Mouse (Mus musculus): Measurements from ENCODE around the gene Prkch. TPM values are rescaled to one million over a fixed set of nuclear protein-coding genes. Genes with fewer than 3 reads are reported as not detected.

Prkch gene
- polyA plus RNA-seq, 1 experiment from 2014 or later, result 9.2 TPM

- 94% methylated on average over 2 of the region's 2 CpGs for WGBS
- no peak overlapping the region for H3K9ac ChIP-seq (replicated peaks)
These were observed 135.9 kb downstream of the Prkch start for GRCm38 (mm10) chr12:73720466-73720865.

DNA sequence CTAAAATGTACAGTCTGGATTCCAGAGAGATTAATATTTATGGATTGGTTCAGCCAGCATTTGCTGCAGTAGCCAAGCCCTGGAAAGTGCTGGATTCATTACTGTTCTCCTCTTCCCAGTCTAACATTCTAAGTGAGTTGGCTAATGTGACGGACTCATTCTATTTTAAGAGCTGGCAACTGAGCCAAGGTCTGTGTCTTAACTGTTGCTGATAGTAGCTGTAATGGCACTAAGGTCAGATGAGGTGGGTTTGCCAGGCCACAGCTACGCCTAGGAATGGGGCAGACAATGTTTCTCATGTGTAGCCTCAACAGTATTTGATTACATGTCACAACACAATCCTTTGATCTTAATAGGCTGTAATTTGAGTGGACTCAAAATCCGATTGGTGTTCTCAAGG, 137.5 kb downstream of the Prkch start:
- no peak overlapping the region for H3K27ac ChIP-seq (replicated peaks)
- no peak overlapping the region for H3K4me2 ChIP-seq
- no peaks in the 10 kb centered on the region for H3K36me3 ChIP-seq
- H3K27me3 ChIP-seq (replicated peaks), result peaks cover 52% of the 10 kb centered on the region
- H3K4me1 ChIP-seq, result no peaks in the 10 kb centered on the region
- WGBS, result 87% methylated on average over 3 of the region's 3 CpGs
- H3K9me3 ChIP-seq (replicated peaks), result peaks cover 11% of the 10 kb centered on the region; the same call in 1 of the 2 replicates
- no peak for ATAC-seq (ENCODE audit: low FRiP score)
- no peak overlapping the region for H3K9ac ChIP-seq (replicated peaks)
- no peak overlapping the region for H3K4me3 ChIP-seq (replicated peaks)

More at GRCm38 (mm10) chr12:73720466-73720865, 135.9 kb downstream of the Prkch start:
- Histone ChIP-seq H3K4me2 (no peak overlapping the region), H3K27me3 (replicated peaks) (peaks cover 36% of the 10 kb centered on the region), H3K4me1 (peaks cover 10% of the 10 kb centered on the region), H3K9me3 (replicated peaks) (peaks cover 11% of the 10 kb centered on the region; the same call in 1 of the 2 replicates), H3K4me3 (replicated peaks) (no peak overlapping the region), H3K27ac (replicated peaks) (no peak overlapping the region), H3K36me3 (no peaks in the 10 kb centered on the region)
- no peak for ATAC-seq (ENCODE audit: low FRiP score)

- 67% methylated on average over 4 of the region's 4 CpGs for WGBS
- H3K27ac ChIP-seq (replicated peaks), result no peak overlapping the region
- H3K4me2 ChIP-seq, result no peak overlapping the region
- H3K27me3 ChIP-seq (replicated peaks), result peaks cover 62% of the 10 kb centered on the region
- no peak overlapping the region for H3K9ac ChIP-seq (replicated peaks)
- peaks cover 11% of the 10 kb centered on the region; the same call in 1 of the 2 replicates for H3K9me3 ChIP-seq (replicated peaks)
- H3K4me3 ChIP-seq (replicated peaks), result no peak overlapping the region
- no peaks in the 10 kb centered on the region for H3K4me1 ChIP-seq
- no peak for ATAC-seq (ENCODE audit: low FRiP score)
- H3K36me3 ChIP-seq, result no peaks in the 10 kb centered on the region
These were observed 138.5 kb downstream of the Prkch start for GRCm38 (mm10) chr12:73723067-73723466.

GRCm38 (mm10) chr12:73723887-73724286, 139.3 kb downstream of the Prkch start:
- H3K4me3 ChIP-seq (replicated peaks), result no peak overlapping the region
- 94% methylated on average over 10 of the region's 10 CpGs for WGBS
- H3K27ac ChIP-seq (replicated peaks), result no peak overlapping the region
- H3K9ac ChIP-seq (replicated peaks), result no peak overlapping the region
- no peak overlapping the region for H3K4me2 ChIP-seq
- ATAC-seq (ENCODE audit: low FRiP score), result no peak
- H3K9me3 ChIP-seq (replicated peaks), result peaks cover 11% of the 10 kb centered on the region; the same call in 1 of the 2 replicates
- H3K36me3 ChIP-seq, result no peaks in the 10 kb centered on the region
- no peaks in the 10 kb centered on the region for H3K4me1 ChIP-seq
- H3K27me3 ChIP-seq (replicated peaks), result peaks cover 70% of the 10 kb centered on the region

DNA sequence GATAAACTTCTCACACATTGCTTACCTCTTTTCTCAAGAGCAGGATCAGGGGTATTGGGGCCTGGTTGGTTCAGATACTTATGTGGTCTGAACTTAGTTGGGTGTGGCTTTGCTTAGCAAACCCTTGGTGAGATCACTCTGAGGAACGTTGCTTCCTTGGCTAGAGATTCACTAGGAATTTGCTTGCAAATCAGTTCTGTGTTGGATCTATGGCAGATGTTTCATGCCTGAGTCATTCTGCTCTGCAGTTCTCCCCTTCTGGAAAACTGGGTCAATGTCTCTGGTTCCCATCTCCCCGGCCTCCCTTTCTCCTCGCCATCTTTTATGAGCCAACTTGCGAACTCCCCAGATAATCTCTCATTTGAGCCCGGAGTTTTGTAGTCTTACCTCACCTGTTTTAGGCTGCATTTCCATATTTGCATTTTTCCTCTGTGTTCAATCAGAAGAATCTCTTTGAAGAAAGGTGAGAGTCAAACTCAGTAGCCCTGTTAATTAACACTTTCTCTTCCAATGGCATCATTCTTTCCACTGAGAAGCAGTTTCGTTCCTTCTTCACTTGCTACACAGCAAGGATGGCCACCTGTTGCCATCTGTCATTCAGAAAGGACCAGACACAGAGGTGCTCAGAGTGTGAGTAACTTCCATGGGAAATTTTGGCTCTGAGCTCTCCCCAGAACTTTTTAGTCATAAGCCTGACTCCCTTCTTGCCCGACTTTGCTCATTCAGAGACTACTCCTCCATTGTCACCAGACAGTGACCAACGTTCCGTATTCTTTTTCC, 141.4 kb downstream of the Prkch start:
- H3K9ac ChIP-seq (replicated peaks), result no peak overlapping the region
- 92% methylated on average over 9 of the region's 9 CpGs for WGBS
- H3K9me3 ChIP-seq (replicated peaks), result peaks cover 11% of the 10 kb centered on the region; the same call in 1 of the 2 replicates
- H3K4me1 ChIP-seq, result no peaks in the 10 kb centered on the region
- H3K36me3 ChIP-seq, result no peaks in the 10 kb centered on the region
- H3K4me2 ChIP-seq, result no peak overlapping the region
- no peak overlapping the region for H3K27ac ChIP-seq (replicated peaks)
- no peak for ATAC-seq (ENCODE audit: low FRiP score)
- no peak overlapping the region for H3K4me3 ChIP-seq (replicated peaks)
- H3K27me3 ChIP-seq (replicated peaks), result peaks cover 69% of the 10 kb centered on the region

- ATAC-seq (ENCODE audit: low FRiP score), result no peak
- Histone ChIP-seq H3K27me3 (replicated peaks) (peaks cover 67% of the 10 kb centered on the region), H3K36me3 (no peaks in the 10 kb centered on the region), H3K9ac (replicated peaks) (no peak overlapping the region), H3K4me1 (peaks cover 9% of the 10 kb centered on the region), H3K4me2 (no peak overlapping the region), H3K4me3 (replicated peaks) (no peak overlapping the region), H3K9me3 (replicated peaks) (peaks cover 11% of the 10 kb centered on the region; the same call in 1 of the 2 replicates), H3K27ac (replicated peaks) (no peak overlapping the region)
- 93% methylated on average over 1 of the region's 1 CpGs for WGBS
These were observed 142.4 kb downstream of the Prkch start for GRCm38 (mm10) chr12:73727046-73727445.

DNA sequence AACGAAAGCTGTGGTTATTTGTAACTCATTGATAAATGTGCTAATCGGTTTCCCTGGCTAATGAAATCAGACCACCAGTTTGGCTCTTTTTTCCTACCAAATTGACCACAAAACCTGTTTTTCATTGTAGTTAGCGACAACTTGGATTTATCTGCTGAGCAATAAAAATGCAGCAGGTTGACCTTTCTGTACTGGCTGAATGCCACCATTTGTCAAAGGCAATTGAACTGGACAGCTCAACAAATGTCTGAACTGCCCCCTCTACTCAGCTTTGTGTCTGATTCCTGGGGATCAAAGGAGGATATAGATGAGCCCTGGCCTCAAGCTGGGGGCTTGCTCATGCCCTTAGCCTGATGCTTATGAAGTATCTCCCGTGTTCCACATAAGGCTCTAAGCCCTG, 146.0 kb downstream of the Prkch start:
- Histone ChIP-seq H3K4me1 (peaks cover 15% of the 10 kb centered on the region), H3K27me3 (replicated peaks) (peaks cover 71% of the 10 kb centered on the region)

DNA sequence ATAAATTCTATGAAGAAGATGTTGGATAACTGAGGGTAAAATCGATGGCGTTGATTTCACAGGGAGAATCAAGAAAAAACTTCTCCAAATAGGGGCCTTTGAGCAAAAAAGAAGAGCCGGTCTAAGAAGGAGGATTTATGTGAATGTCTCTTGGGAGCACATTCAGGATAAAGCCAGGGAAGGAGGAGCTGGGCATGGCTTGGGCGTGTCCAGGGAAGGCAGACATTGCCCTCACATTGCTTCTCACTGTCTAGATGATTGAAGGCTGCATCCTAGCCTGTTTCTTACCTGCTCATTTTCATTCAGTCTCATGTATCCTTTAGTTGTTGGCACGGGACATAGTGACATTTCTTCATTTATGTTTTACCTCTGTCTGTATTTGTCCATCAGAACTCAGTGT, 146.5 kb downstream of the Prkch start:
- WGBS, result 49% methylated on average over 5 of the region's 5 CpGs
- no peaks in the 10 kb centered on the region for H3K36me3 ChIP-seq
- peaks cover 15% of the 10 kb centered on the region for H3K4me1 ChIP-seq
- peaks cover 71% of the 10 kb centered on the region for H3K27me3 ChIP-seq (replicated peaks)
- no peak for ATAC-seq (ENCODE audit: low FRiP score)
- no peak overlapping the region for H3K4me2 ChIP-seq
- H3K4me3 ChIP-seq (replicated peaks), result no peak overlapping the region
- no peak overlapping the region for H3K27ac ChIP-seq (replicated peaks)
- H3K9me3 ChIP-seq (replicated peaks), result no peaks in the 10 kb centered on the region
- H3K9ac ChIP-seq (replicated peaks), result no peak overlapping the region

More for the DNA sequence above, 146.0 kb downstream of the Prkch start:
- H3K4me2 ChIP-seq, result no peak overlapping the region
- H3K9me3 ChIP-seq (replicated peaks), result no peaks in the 10 kb centered on the region
- H3K27ac ChIP-seq (replicated peaks), result no peak overlapping the region
- no peak overlapping the region for H3K9ac ChIP-seq (replicated peaks)
- 12% methylated on average over 4 of the region's 4 CpGs for WGBS
- H3K36me3 ChIP-seq, result no peaks in the 10 kb centered on the region
- H3K4me3 ChIP-seq (replicated peaks), result no peak overlapping the region
- no peak for ATAC-seq (ENCODE audit: low FRiP score)

GRCm38 (mm10) chr12:73731848-73732540, 147.4 kb downstream of the Prkch start:
- peaks cover 71% of the 10 kb centered on the region for H3K27me3 ChIP-seq (replicated peaks)
- H3K4me3 ChIP-seq (replicated peaks), result no peak overlapping the region
- no peaks in the 10 kb centered on the region for H3K9me3 ChIP-seq (replicated peaks)
- H3K4me1 ChIP-seq, result peaks cover 15% of the 10 kb centered on the region
- H3K36me3 ChIP-seq, result no peaks in the 10 kb centered on the region
- H3K27ac ChIP-seq (replicated peaks), result peak overlapping the region; percentile 33; the same call in 1 of the 2 replicates
- no peak overlapping the region for H3K9ac ChIP-seq (replicated peaks)
- WGBS, result 52% methylated on average over 17 of the region's 17 CpGs
- peak; percentile 65; the same call in 1 of the 2 replicates for ATAC-seq (ENCODE audit: low FRiP score)
- H3K4me2 ChIP-seq, result 0 out of 2 replicates have a peak overlapping the region, but pooled peaks have one; percentile 9

- Histone ChIP-seq H3K4me2 (no peak overlapping the region), H3K9me3 (replicated peaks) (no peaks in the 10 kb centered on the region), H3K9ac (replicated peaks) (no peak overlapping the region), H3K36me3 (no peaks in the 10 kb centered on the region), H3K4me3 (replicated peaks) (no peak overlapping the region), H3K27me3 (replicated peaks) (peaks cover 71% of the 10 kb centered on the region), H3K27ac (replicated peaks) (no peak overlapping the region), H3K4me1 (peaks cover 15% of the 10 kb centered on the region)
- ATAC-seq (ENCODE audit: low FRiP score), result no peak
- WGBS, result 65% methylated on average over 7 of the region's 7 CpGs
These were observed 148.3 kb downstream of the Prkch start for GRCm38 (mm10) chr12:73732862-73733261.

DNA sequence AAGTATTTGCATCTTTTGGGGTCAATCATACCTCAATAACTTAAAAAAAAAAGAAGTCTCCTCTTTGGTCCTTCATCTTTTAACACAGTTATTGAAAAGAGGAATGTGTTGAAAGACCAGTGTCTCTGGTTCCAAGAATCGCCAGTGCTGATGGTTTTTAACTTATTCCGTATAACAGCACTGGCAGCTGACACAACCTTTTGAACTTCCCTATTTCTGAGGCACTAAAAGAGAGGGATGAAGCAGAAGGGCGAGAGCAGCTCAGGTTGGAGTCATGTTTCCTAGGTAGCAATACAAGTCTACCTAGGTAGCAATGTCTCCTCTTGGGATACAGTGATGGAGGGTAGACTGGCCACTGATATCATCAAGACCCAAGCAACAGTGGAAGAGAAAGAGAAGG, 152.3 kb downstream of the Prkch start:
- H3K27me3 ChIP-seq (replicated peaks), result peaks cover 69% of the 10 kb centered on the region
- no peak for ATAC-seq (ENCODE audit: low FRiP score)
- 85% methylated on average over 3 of the region's 3 CpGs for WGBS

More for the DNA sequence above, 152.3 kb downstream of the Prkch start:
- H3K4me2 ChIP-seq, result no peak overlapping the region
- H3K9ac ChIP-seq (replicated peaks), result no peak overlapping the region
- no peak overlapping the region for H3K4me3 ChIP-seq (replicated peaks)
- no peaks in the 10 kb centered on the region for H3K9me3 ChIP-seq (replicated peaks)
- no peak overlapping the region for H3K27ac ChIP-seq (replicated peaks)
- no peaks in the 10 kb centered on the region for H3K36me3 ChIP-seq
- H3K4me1 ChIP-seq, result peaks cover 7% of the 10 kb centered on the region
